In the genomic region with DNA sequence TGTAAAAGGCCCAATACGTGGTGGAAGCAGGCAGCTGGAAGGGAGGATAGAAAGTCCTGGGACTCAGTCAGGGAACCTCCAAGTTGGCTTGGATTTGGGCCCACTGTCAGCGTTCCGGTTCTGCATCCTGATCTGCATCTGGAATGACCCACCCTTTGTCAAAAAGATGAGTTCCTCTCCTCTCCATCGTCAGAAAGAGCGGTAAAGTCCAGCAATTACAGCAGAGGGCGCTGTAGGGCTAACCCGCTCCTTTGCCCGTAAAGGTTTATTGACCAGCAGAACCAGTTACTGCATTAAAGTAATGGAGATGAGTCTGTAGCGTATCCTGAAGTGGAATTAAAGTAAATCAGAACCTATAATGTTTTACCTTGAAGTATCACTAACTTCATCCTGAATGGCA, we compare ENCODE assay signal across 10 mouse cellular contexts. TPM values are rescaled to one million over a fixed set of nuclear protein-coding genes. Genes with fewer than 3 reads are reported as not detected.
A peak's percentile ranks its signal among the peaks of the same experiment; 100 is the strongest.
DNase-seq lines count a peak whose midpoint lies in the region; ATAC-seq and TF ChIP-seq lines count a peak whose summit lies in the region.
"Had no signal": no experiment of that assay in that cellular context is flagged by ENCODE, and none has a peak within 500 bp of the region (broad histone marks: within the 10 kb centered on the region; RNA-seq: fewer than 3 reads in every experiment).

No protein-coding gene starts in this region.

- no peak overlapping the region for H3K9ac ChIP-seq in forebrain, embryonic 14.5 days (ENCODE audit: low read length)
- H3K9ac ChIP-seq in forebrain, embryonic 13.5 days: no peak overlapping the region
- H3K9ac ChIP-seq in lung, postnatal 0 days (replicated peaks; ENCODE audit: low read depth): no peak overlapping the region
- H3K9ac ChIP-seq: hindbrain, embryonic 15.5 days; neural tube, embryonic 13.5 days had no signal

- intact Hi-C loops in heart, postnatal 36 days (cut with DNase I): no loop called here

- TF ChIP-seq EP300 in lung, postnatal 0 days (IDR thresholded peaks at IDR 0.05): no peak

- WGBS in forebrain, embryonic 14.5 days: 12% methylated on average over 9 of the region's 9 CpGs
- WGBS in forebrain, embryonic 13.5 days: 11% methylated on average over 9 of the region's 9 CpGs
- whole genome bisulfite sequencing in cerebellum, adult 2 months: 16% methylated on average over 9 of the region's 9 CpGs
- WGBS in lung, postnatal 0 days: 15% methylated on average over 9 of the region's 9 CpGs

- TF ChIP-seq POLR2A in cerebellum, adult 2 months (IDR thresholded peaks at IDR 0.05; ENCODE audit: borderline replicate concordance, insufficient read depth, low read length): no peak

- peak; percentile 59 for DNase-seq in forebrain, embryonic 14.5 days (ENCODE audit: low spot score)
- peak; percentile 47 for DNase-seq in ovary, postnatal 36 days (ENCODE audit: low spot score)
- no peak for DNase-seq in ovary, adult 18-20 months (ENCODE audit: low spot score)
- DNase-seq in cerebellum, adult 2 months: peak; percentile 49 to 63
- DNase-seq in heart, postnatal 36 days: peak; percentile 50 to 56
- peak; percentile 57 for DNase-seq in lung, postnatal 0 days (ENCODE audit: low spot score)
- DNase-seq in splenic B cell, adult 2 months (ENCODE audit: low read depth, low spot score): peak; percentile 71

- no peaks in the 10 kb centered on the region for H3K4me1 ChIP-seq in forebrain, embryonic 14.5 days (ENCODE audit: control insufficient read depth, insufficient read depth, low read length)
- no peaks in the 10 kb centered on the region for H3K4me1 ChIP-seq in forebrain, embryonic 13.5 days
- no peaks in the 10 kb centered on the region for H3K4me1 ChIP-seq in cerebellum, adult 2 months (ENCODE audit: control insufficient read depth, insufficient read depth, low read length)
- no peaks in the 10 kb centered on the region for H3K4me1 ChIP-seq in lung, postnatal 0 days (ENCODE audit: insufficient read depth, low read depth, low read length)
- H3K4me1 ChIP-seq: hindbrain, embryonic 15.5 days; neural tube, embryonic 13.5 days had no signal

- no peak overlapping the region for H3K4me2 ChIP-seq in forebrain, embryonic 14.5 days (ENCODE audit: low read length)
- H3K4me2 ChIP-seq in forebrain, embryonic 13.5 days: no peak overlapping the region
- no peak overlapping the region for H3K4me2 ChIP-seq in lung, postnatal 0 days (replicated peaks; ENCODE audit: low read depth, low read length)
- H3K4me2 ChIP-seq: hindbrain, embryonic 15.5 days; neural tube, embryonic 13.5 days had no signal

- peak; percentile 80 for TF ChIP-seq CTCF in cerebellum, adult 2 months (IDR thresholded peaks at IDR 0.05; ENCODE audit: borderline replicate concordance, insufficient read depth, low read depth, low read length)
- TF ChIP-seq CTCF in lung, postnatal 0 days (IDR thresholded peaks at IDR 0.05): peak; percentile 79

- no peak overlapping the region for H3K27ac ChIP-seq in forebrain, embryonic 14.5 days (ENCODE audit: low read depth, low read length)
- no peak overlapping the region for H3K27ac ChIP-seq in forebrain, embryonic 13.5 days
- no peak overlapping the region for H3K27ac ChIP-seq in cerebellum, adult 2 months (ENCODE audit: insufficient read depth, low read length)
- no peak overlapping the region for H3K27ac ChIP-seq in lung, postnatal 0 days (ENCODE audit: low read length)
- H3K27ac ChIP-seq: hindbrain, embryonic 15.5 days; neural tube, embryonic 13.5 days had no signal

- H3K4me3 ChIP-seq in forebrain, embryonic 14.5 days (ENCODE audit: low read depth, low read length): no peak overlapping the region
- H3K4me3 ChIP-seq in forebrain, embryonic 13.5 days: no peak overlapping the region
- H3K4me3 ChIP-seq in cerebellum, adult 2 months (replicated peaks; ENCODE audit: insufficient read depth, low read depth, low read length): no peak overlapping the region
- no peak overlapping the region for H3K4me3 ChIP-seq in lung, postnatal 0 days (ENCODE audit: low read depth, low read length)
- H3K4me3 ChIP-seq: hindbrain, embryonic 15.5 days; neural tube, embryonic 13.5 days had no signal

- no peaks in the 10 kb centered on the region for H3K27me3 ChIP-seq in forebrain, embryonic 14.5 days (replicated peaks; ENCODE audit: control insufficient read depth, insufficient read depth, low read length)
- H3K27me3 ChIP-seq in forebrain, embryonic 13.5 days: peaks cover 8% of the 10 kb centered on the region; the same call in 1 of the 2 replicates
- H3K27me3 ChIP-seq in cerebellum, adult 2 months (ENCODE audit: control insufficient read depth, insufficient read depth, low read length): no peaks in the 10 kb centered on the region
- H3K27me3 ChIP-seq in lung, postnatal 0 days (replicated peaks; ENCODE audit: insufficient read depth, low read length): peaks cover 3% of the 10 kb centered on the region; the same call in 1 of the 2 replicates
- H3K27me3 ChIP-seq in splenic B cell, adult 2 months (ENCODE audit: control insufficient read depth, insufficient read depth, low read length, poor library complexity, severe bottlenecking): no peaks in the 10 kb centered on the region
- H3K27me3 ChIP-seq: hindbrain, embryonic 15.5 days had no signal

- no peaks in the 10 kb centered on the region for H3K36me3 ChIP-seq in forebrain, embryonic 14.5 days (ENCODE audit: control insufficient read depth, insufficient read depth, low read length)
- H3K36me3 ChIP-seq in forebrain, embryonic 13.5 days (ENCODE audit: poor library complexity, severe bottlenecking): no peaks in the 10 kb centered on the region
- no peaks in the 10 kb centered on the region for H3K36me3 ChIP-seq in lung, postnatal 0 days (ENCODE audit: insufficient read depth, low read length)
- no peaks in the 10 kb centered on the region for H3K36me3 ChIP-seq in splenic B cell, adult 2 months (ENCODE audit: control insufficient read depth, insufficient read depth, low read length, poor library complexity, severe bottlenecking)
- H3K36me3 ChIP-seq: hindbrain, embryonic 15.5 days; neural tube, embryonic 13.5 days had no signal

- ATAC-seq in forebrain, embryonic 14.5 days: no peak
- ATAC-seq in forebrain, embryonic 13.5 days: no peak
- ATAC-seq in lung, postnatal 0 days: no peak

- H3K9me3 ChIP-seq in forebrain, embryonic 14.5 days (replicated peaks; ENCODE audit: control insufficient read depth, low read length): no peaks in the 10 kb centered on the region
- H3K9me3 ChIP-seq in forebrain, embryonic 13.5 days (replicated peaks): no peaks in the 10 kb centered on the region
- no peaks in the 10 kb centered on the region for H3K9me3 ChIP-seq in lung, postnatal 0 days (ENCODE audit: low read length)
- H3K9me3 ChIP-seq: hindbrain, embryonic 15.5 days; neural tube, embryonic 13.5 days had no signal

RNA-seq across cellular contexts. Expression of gene Npm1, which starts 7.5 kb away (rescaled TPM):
- 506 and 646 TPM in 2 replicates for polyA plus RNA-seq in forebrain, embryonic 14.5 days (2014; fragmentation: Nextera tagmentation; extraction: Ambion mirVana)
- polyA plus RNA-seq in forebrain, embryonic 13.5 days (2015; fragmentation: Nextera tagmentation; extraction: Ambion mirVana): 786 and 829 TPM in 2 replicates
- 255 and 267 TPM in 2 replicates for polyA plus RNA-seq in cerebellum, adult 2 months (2012; rRNA removed)
- total RNA-seq in heart, postnatal 36 days (2021): 100 to 1,000 TPM; 132 to 163 TPM
- polyA plus RNA-seq in lung, postnatal 0 days (2015; fragmentation: Nextera tagmentation; extraction: Ambion mirVana): 277 and 284 TPM in 2 replicates

RNA-seq across cellular contexts. Expression of gene Fgf18, which starts 23.3 kb away (rescaled TPM):
- polyA plus RNA-seq in forebrain, embryonic 14.5 days (2014; fragmentation: Nextera tagmentation; extraction: Ambion mirVana): 3.9 and 4.8 TPM in 2 replicates
- polyA plus RNA-seq in forebrain, embryonic 13.5 days (2015; fragmentation: Nextera tagmentation; extraction: Ambion mirVana): 1.6 and 2.9 TPM in 2 replicates
- polyA plus RNA-seq in cerebellum, adult 2 months (2012; rRNA removed): 5.4 and 7.2 TPM in 2 replicates
- 1 to 10 TPM; 2.8 to 3.1 TPM for total RNA-seq in heart, postnatal 36 days (2021)
- 19.5 and 20.6 TPM in 2 replicates for polyA plus RNA-seq in lung, postnatal 0 days (2015; fragmentation: Nextera tagmentation; extraction: Ambion mirVana)

RNA-seq across cellular contexts. Expression of gene Tlx3, which starts 32.9 kb away (rescaled TPM):
- polyA plus RNA-seq in forebrain, embryonic 14.5 days (2014; fragmentation: Nextera tagmentation; extraction: Ambion mirVana): not detected in 2 replicates
- polyA plus RNA-seq in forebrain, embryonic 13.5 days (2015; fragmentation: Nextera tagmentation; extraction: Ambion mirVana): 0.15 TPM in 1 of 2 replicates, not detected in the other
- 12.4 and 14.3 TPM in 2 replicates for polyA plus RNA-seq in cerebellum, adult 2 months (2012; rRNA removed)
- total RNA-seq in heart, postnatal 36 days (2021): not detected
- polyA plus RNA-seq in lung, postnatal 0 days (2015; fragmentation: Nextera tagmentation; extraction: Ambion mirVana): not detected in 2 replicates

Comparison
In these comparisons a context has a peak if more than half of its experiments do, and no peak if none do; other contexts are left out.
1. RNA of gene Tlx3, which starts 32.9 kb away (polyA plus RNA-seq): 12.4 to 14.3 TPM in cerebellum, adult 2 months; 0.15 TPM in forebrain, embryonic 13.5 days, not detected in forebrain, embryonic 14.5 days and not detected in lung, postnatal 0 days; every median in the first group is over 10 times any median in the second.